Mouse (Mus musculus) frontal cortex, adult 2 months (tissue): Measurements from ENCODE around the gene Fam136a. TPM values are rescaled to one million over a fixed set of nuclear protein-coding genes. Genes with fewer than 3 reads are reported as not detected.
"Not testable (repeated sequence)": the region's sequence is repeated elsewhere in the genome, so short reads cannot be mapped to it uniquely, and the experiment has no call there.

Source experiments
- DNase-seq, 2 experiments: peaks; one replicate each; pipeline ENCODE4 v3.0.0; 2022; ENCODE audit warnings: low spot score in 1 of 2; ENCODE audit errors: extremely low spot score in 1 of 2
- polyA plus RNA-seq: library from polyadenylated mRNA; depleted of rRNA; stranded (reverse); fragments of >200 nt; gene quantifications from 2 replicates; pipeline ENCODE4 v1.2.3, GENCODE M21; 2012; rRNA removed

The Fam136a gene
- polyA plus RNA-seq, result 25.9 and 33.8 TPM in 2 replicates

- DNase-seq, result peak; percentile 80 to 93
Observed at GRCm38 (mm10) chr6:86365371-86366124, at the start of gene Fam136a. Fam136a (plus strand) TSS chr6:86365646.

- DNase-seq, result no peak
Observed at GRCm38 (mm10) chr6:86317066-86317465, 48.4 kb upstream of the Fam136a start.

- DNase-seq, result peak in 1 of 2 experiments; percentile 50
Observed at GRCm38 (mm10) chr6:86318855-86319254, 46.6 kb upstream of the Fam136a start.

GRCm38 (mm10) chr6:86322031-86322563 is 43.3 kb upstream of the Fam136a start:
- DNase-seq, result peak in 1 of 2 experiments; percentile 27

- DNase-seq, result no peak
Observed at GRCm38 (mm10) chr6:86322991-86323390, 42.5 kb upstream of the Fam136a start.

- DNase-seq, result no peak
Observed at GRCm38 (mm10) chr6:86324400-86324799, 41.0 kb upstream of the Fam136a start.

GRCm38 (mm10) chr6:86325646-86326045 is 39.8 kb upstream of the Fam136a start:
- DNase-seq, result peak in 1 of 2 experiments; percentile 30

- DNase-seq, result no peak
Observed at GRCm38 (mm10) chr6:86326866-86327265, 38.6 kb upstream of the Fam136a start.

GRCm38 (mm10) chr6:86328369-86328768 is 37.1 kb upstream of the Fam136a start:
- DNase-seq, result no peak

- no peak for DNase-seq
Observed at GRCm38 (mm10) chr6:86329943-86330342, 35.5 kb upstream of the Fam136a start.

- DNase-seq, result no peak
Observed at GRCm38 (mm10) chr6:86335121-86335849, 30.2 kb upstream of the Fam136a start.

GRCm38 (mm10) chr6:86335860-86336259 is 29.6 kb upstream of the Fam136a start:
- no peak for DNase-seq

GRCm38 (mm10) chr6:86336340-86336739 is 29.1 kb upstream of the Fam136a start:
- not testable (repeated sequence) for DNase-seq

GRCm38 (mm10) chr6:86343656-86344055 is 21.8 kb upstream of the Fam136a start:
- peak in 1 of 2 experiments; percentile 62 for DNase-seq

- DNase-seq, result no peak
Observed at GRCm38 (mm10) chr6:86346063-86346462, 19.4 kb upstream of the Fam136a start.

GRCm38 (mm10) chr6:86349257-86349656 is 16.2 kb upstream of the Fam136a start:
- peak in 1 of 2 experiments; percentile 54 for DNase-seq

GRCm38 (mm10) chr6:86354948-86355347 is 10.5 kb upstream of the Fam136a start:
- no peak for DNase-seq

- no peak for DNase-seq
Observed at GRCm38 (mm10) chr6:86356956-86357355, 8.5 kb upstream of the Fam136a start.

GRCm38 (mm10) chr6:86360691-86361090 is 4.8 kb upstream of the Fam136a start:
- DNase-seq, result no peak

- no peak for DNase-seq
Observed at GRCm38 (mm10) chr6:86361373-86361772, 4.1 kb upstream of the Fam136a start.

- peak; percentile 66 to 91 for DNase-seq
Observed at GRCm38 (mm10) chr6:86364442-86365141, 854 bp upstream of the Fam136a start.
